Mouse (Mus musculus) ES-E14 (cell line): ENCODE measurements around the gene Trim39.

Experiments used
- CHD2 ChIP-seq: IDR thresholded peaks from 2 replicates; pipeline ENCODE4 v1.6.1; 2014; ENCODE audit warnings: mild to moderate bottlenecking, low read depth, low read length, inconsistent platforms
- MAFK ChIP-seq: IDR thresholded peaks from 2 replicates; pipeline ENCODE4 v1.6.1; 2014; ENCODE audit warnings: mild to moderate bottlenecking, low read depth, low read length, inconsistent platforms; ENCODE audit not compliant: insufficient read depth
- ZC3H11A ChIP-seq: IDR thresholded peaks from 2 replicates; pipeline ENCODE4 v1.6.1; 2012; ENCODE audit warnings: low read depth, mild to moderate bottlenecking, inconsistent platforms, low read length, borderline replicate concordance
- ZNF384 ChIP-seq: IDR thresholded peaks from 2 replicates; pipeline ENCODE4 v1.6.1; 2012; ENCODE audit warnings: low read depth, low read length, inconsistent platforms

DNA sequence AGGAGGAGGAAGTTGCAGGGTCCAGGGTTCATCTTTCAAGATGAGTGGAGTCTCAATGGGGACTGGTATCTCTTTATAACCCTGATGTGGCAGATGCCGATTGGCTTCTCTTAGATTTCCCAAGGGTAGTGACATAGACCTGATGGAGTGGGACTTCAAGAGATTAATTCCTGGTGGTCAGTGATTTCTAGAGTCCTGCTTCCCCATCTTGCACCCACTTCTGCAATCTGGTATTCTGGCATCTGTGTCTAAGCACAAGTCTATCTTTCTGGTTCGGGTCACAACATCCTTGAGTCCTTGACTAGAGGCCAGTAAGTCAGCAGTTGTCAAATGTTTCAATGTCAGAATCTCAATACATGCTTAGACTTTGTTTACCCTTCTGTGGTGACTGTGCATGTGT is 14.3 kb upstream of the Trim39 start, which contains the start of gene H2-M10.2:
- TF ChIP-seq MAFK (no peak), ZC3H11A (no peak), ZNF384 (no peak), CHD2 (no peak)
